Comparison of ENCODE assay signal across 22 mouse cellular contexts in genomic region chr3:36537701-36538470, GRCm38 (mm10). TPM values are rescaled to one million over a fixed set of nuclear protein-coding genes. Genes with fewer than 3 reads are reported as not detected.
DNase-seq lines count a peak whose midpoint lies in the region; ATAC-seq and TF ChIP-seq lines count a peak whose summit lies in the region.
"Had no signal": no experiment of that assay in that cellular context is flagged by ENCODE, and none has a peak within 500 bp of the region (broad histone marks: within the 10 kb centered on the region; RNA-seq: fewer than 3 reads in every experiment).

No protein-coding gene starts in this region.

- H3K27ac ChIP-seq in heart, embryonic 11.5 days (ENCODE audit: low read depth, low read length): no peak overlapping the region
- H3K27ac ChIP-seq in left cerebral cortex, adult 2 months: peak overlapping the region; percentile 44; the same call in 1 of the 2 replicates
- H3K27ac ChIP-seq: embryonic facial prominence, embryonic 12.5 days; forebrain, embryonic 15.5 days; heart, adult 2 months; hindbrain, embryonic 15.5 days had no signal

- no peaks in the 10 kb centered on the region for H3K4me1 ChIP-seq in heart, embryonic 11.5 days (ENCODE audit: control insufficient read depth, insufficient read depth, low read length)
- H3K4me1 ChIP-seq: forebrain, embryonic 15.5 days; hindbrain, embryonic 15.5 days had no signal

- no peak for ATAC-seq in heart, embryonic 11.5 days (replicated peaks; ENCODE audit: insufficient number of reproducible peaks, low FRiP score, low TSS enrichment)
- ATAC-seq: forebrain, embryonic 15.5 days; inflammation-experienced regulatory T-cells, adult 6 months; intestine, postnatal 0 days had no signal

- peak; percentile 16 to 48 for DNase-seq in heart, adult 18-20 months
- DNase-seq in left cerebral cortex, adult 2 months (ENCODE audit: extremely low spot score in 1 of 2, low spot score in 2 of 2): peak in 1 of 2 experiments; percentile 34
- DNase-seq in left cerebral cortex, postnatal 14 days (ENCODE audit: low spot score in 2 of 2): no peak
- DNase-seq in brain, adult 2 months (ENCODE audit: low read depth, low spot score): peak; percentile 77
- peak; percentile 10 for DNase-seq in skeletal muscle tissue, adult 2 months (ENCODE audit: low read depth, low spot score)
- DNase-seq in cerebellum, adult 9-10 months: no peak
- DNase-seq: adrenal gland, adult 8-10 months; adrenal gland, postnatal 36 days; cerebellum, adult 11 months; cerebellum, adult 8-10 months; cerebellum, postnatal 25 days; gastrocnemius, postnatal 36 days; heart, postnatal 36 days had no signal

- no peaks in the 10 kb centered on the region for H3K36me3 ChIP-seq in heart, embryonic 11.5 days (ENCODE audit: control insufficient read depth, insufficient read depth, low read length)
- H3K36me3 ChIP-seq: embryonic facial prominence, embryonic 12.5 days; forebrain, embryonic 15.5 days; hindbrain, embryonic 15.5 days had no signal

- no peak overlapping the region for H3K4me3 ChIP-seq in heart, embryonic 11.5 days (ENCODE audit: low read depth, low read length)
- no peak overlapping the region for H3K4me3 ChIP-seq in left cerebral cortex, adult 2 months
- H3K4me3 ChIP-seq: embryonic facial prominence, embryonic 12.5 days; forebrain, embryonic 15.5 days; heart, adult 2 months; hindbrain, embryonic 15.5 days had no signal

- no peak for TF ChIP-seq CTCF in left cerebral cortex, adult 2 months (IDR thresholded peaks at IDR 0.05)

- WGBS in heart, embryonic 11.5 days (ENCODE audit: insufficient replicate concordance): 66% methylated on average over 4 of the region's 4 CpGs

- no peak overlapping the region for H3K4me2 ChIP-seq in heart, embryonic 11.5 days
- H3K4me2 ChIP-seq: embryonic facial prominence, embryonic 12.5 days; forebrain, embryonic 15.5 days; hindbrain, embryonic 15.5 days had no signal

- H3K27me3 ChIP-seq in heart, embryonic 11.5 days (ENCODE audit: control insufficient read depth, insufficient read depth, low read length): no peaks in the 10 kb centered on the region
- H3K27me3 ChIP-seq: forebrain, embryonic 15.5 days; hindbrain, embryonic 15.5 days had no signal

- H3K9me3 ChIP-seq in heart, embryonic 11.5 days (replicated peaks; ENCODE audit: control insufficient read depth, low read length): no peaks in the 10 kb centered on the region
- H3K9me3 ChIP-seq: embryonic facial prominence, embryonic 12.5 days; forebrain, embryonic 15.5 days; hindbrain, embryonic 15.5 days had no signal

- intact Hi-C loops in left cerebral cortex, adult 2 months (cut with DNase I): loop anchor here (10.0 kb wide), 1 partner anchor 197 kb away; no protein-coding TSS in a partner anchor
- intact Hi-C loops in left cerebral cortex, postnatal 14 days (cut with DNase I): no loop called here

- no peak overlapping the region for H3K9ac ChIP-seq in heart, embryonic 11.5 days (ENCODE audit: low read depth, low read length)
- H3K9ac ChIP-seq: embryonic facial prominence, embryonic 12.5 days; forebrain, embryonic 15.5 days; hindbrain, embryonic 15.5 days had no signal

RNA-seq across cellular contexts. Expression of gene Exosc9, which starts 14.5 kb away (rescaled TPM):
- 10 to 100 TPM; 19.1 to 19.9 TPM for total RNA-seq in heart, adult 18-20 months (2021)
- 56.4 and 58.5 TPM in 2 replicates for polyA plus RNA-seq in heart, embryonic 11.5 days (2014; fragmentation: Nextera tagmentation; extraction: Ambion mirVana)
- total RNA-seq in left cerebral cortex, adult 2 months (2021): 10 to 100 TPM; 37.2 to 42.7 TPM
- total RNA-seq in left cerebral cortex, postnatal 14 days (2021): 10 to 100 TPM; 40.6 to 45.7 TPM

RNA-seq across cellular contexts. Expression of gene Gm11549, which starts 16.3 kb away (rescaled TPM):
- not detected for total RNA-seq in heart, adult 18-20 months (2021)
- 0.14 and 0.16 TPM in 2 replicates for polyA plus RNA-seq in heart, embryonic 11.5 days (2014; fragmentation: Nextera tagmentation; extraction: Ambion mirVana)
- total RNA-seq in left cerebral cortex, adult 2 months (2021): 10 to 100 TPM; 35.7 to 44.6 TPM
- total RNA-seq in left cerebral cortex, postnatal 14 days (2021): 10 to 100 TPM; 25.2 to 35.5 TPM
- total RNA-seq: adrenal gland, adult 8-10 months; adrenal gland, postnatal 36 days; ES-E14; gastrocnemius, adult 18-20 months; gastrocnemius, postnatal 36 days; heart, adult 2 months; heart, postnatal 36 days had no signal
- polyA plus RNA-seq: heart, adult 2 months; inflammation-experienced regulatory T-cells, adult 6 months had no signal

RNA-seq across cellular contexts. Expression of gene Ccna2, which starts 34.1 kb away (rescaled TPM):
- total RNA-seq in heart, adult 18-20 months (2021): under 1 TPM; 0.51 to 0.99 TPM
- 205 and 212 TPM in 2 replicates for polyA plus RNA-seq in heart, embryonic 11.5 days (2014; fragmentation: Nextera tagmentation; extraction: Ambion mirVana)
- 1 to 10 TPM in 1 of 2 experiments, under 1 TPM in 1; 0.63 to 1.1 TPM for total RNA-seq in left cerebral cortex, adult 2 months (2021)
- 1 to 10 TPM; 2.2 TPM for total RNA-seq in left cerebral cortex, postnatal 14 days (2021)
- total RNA-seq: gastrocnemius, adult 18-20 months had no signal

Comparison
In these comparisons a context has a peak if more than half of its experiments do, and no peak if none do; other contexts are left out.
1. DNase-seq: peak in heart, adult 18-20 months (2 of 2), brain, adult 2 months (single experiment) and skeletal muscle tissue, adult 2 months (single experiment); none in left cerebral cortex, postnatal 14 days (0 of 2) and cerebellum, adult 9-10 months (single experiment).
2. RNA of gene Gm11549, which starts 16.3 kb away (total RNA-seq): 35.7 to 44.6 TPM in left cerebral cortex, adult 2 months and 25.2 to 35.5 TPM in left cerebral cortex, postnatal 14 days; not detected in heart, adult 18-20 months; every median in the first group is over 10 times any median in the second.